Mouse (Mus musculus): ENCODE measurements around the gene Cdk2ap2. TPM values are rescaled to one million over a fixed set of nuclear protein-coding genes. Genes with fewer than 3 reads are reported as not detected.

Gene Cdk2ap2
- 100 to 1,000 TPM; 250 to 306 TPM for total RNA-seq (2023)

DNA sequence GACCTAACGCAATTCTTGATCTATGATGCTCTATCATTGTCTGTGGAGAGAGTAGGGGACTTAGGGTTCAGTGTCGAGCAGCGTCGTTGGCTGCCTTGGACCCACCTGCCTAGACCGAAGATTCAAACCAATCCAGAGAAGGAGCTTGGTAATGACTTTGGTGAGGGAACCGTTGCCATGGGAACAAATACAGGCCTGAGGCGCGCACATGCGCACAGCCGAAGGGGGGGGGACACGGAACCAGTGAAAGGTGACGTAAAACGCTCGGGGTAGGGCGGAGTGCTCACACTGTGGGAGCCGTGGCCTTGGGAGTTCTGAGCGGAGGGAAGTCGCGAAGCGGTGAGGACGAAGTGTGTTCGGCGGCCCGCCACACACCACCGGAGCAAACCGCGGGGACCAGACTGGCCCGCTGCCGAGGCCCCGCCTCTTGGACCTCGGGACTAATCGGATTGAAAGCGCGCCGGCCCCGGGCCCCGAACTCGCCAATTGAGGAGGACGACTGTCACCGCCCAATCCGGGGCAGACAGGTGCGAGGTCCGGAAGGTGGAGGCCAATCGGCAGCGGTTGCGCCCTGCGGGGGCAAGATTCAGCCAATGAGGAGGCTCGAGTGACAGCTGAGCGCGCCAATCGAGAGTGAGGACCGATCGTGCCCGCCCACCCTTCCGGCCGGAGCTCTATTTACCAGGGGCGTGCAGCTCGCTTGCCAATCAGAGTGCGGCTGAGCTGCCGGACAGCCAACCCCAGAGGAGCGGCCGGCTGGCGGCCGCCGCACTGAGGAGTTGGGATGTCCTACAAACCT, at the start of gene Cdk2ap2:
Gene Cdk2ap2, plus strand, starts transcription at position 541 of the 799 bp plus-strand sequence.

DNA sequence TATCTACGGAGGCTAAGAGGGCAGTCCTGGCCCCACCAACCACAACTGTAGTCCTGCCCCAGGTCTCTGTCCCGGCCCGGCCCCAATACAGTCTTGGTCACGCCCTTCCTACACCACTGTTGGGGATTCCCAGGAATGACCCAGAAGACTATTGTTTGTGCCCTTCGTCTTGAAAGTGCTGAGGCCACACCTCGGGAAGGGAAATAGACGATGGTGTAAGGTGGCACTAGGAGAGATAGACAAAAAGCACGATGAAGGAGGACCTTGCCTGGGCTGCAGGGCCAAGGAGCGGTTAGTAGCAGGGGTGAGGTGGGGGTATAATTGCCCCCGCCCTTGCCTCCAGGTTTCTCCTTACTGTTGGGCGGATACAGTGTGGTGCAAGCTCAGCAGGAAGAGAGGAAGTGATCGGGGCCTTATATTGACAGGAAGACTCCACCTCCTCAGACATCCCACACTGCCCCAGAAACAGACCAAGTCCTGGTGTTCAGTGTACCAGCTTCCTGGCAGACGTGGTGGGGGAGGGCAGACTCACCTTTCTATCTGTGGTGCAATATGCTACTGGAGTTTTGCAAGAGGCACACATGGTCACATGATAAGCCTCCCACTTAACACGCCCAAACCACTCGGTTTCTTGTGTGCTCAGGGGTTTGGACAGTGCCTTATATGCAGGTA, 37.8 kb upstream of the Cdk2ap2 start, which contains the start of gene Gstp3:
Gene Gstp3, minus strand, starts transcription at position 501 of the 672 bp plus-strand sequence.

DNA sequence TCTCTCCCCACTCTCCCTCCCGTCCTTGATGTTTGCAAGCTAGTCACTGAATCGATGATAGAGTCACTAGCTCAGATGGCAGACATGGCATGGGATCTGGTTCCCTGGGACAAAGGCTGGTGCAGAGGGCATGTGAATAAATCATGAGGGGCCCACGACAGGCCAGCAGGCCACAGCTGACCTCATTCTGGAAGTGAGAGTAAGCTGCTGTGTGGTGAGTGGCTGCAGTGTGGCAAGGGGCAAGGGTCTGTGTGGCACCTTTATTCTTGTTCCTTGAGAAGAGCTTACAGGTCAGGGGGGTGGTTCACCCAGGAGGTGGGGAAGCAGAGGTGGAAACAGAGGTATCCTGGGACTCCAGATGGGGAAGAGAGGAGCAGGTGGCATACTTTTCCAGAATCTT, 15.6 kb upstream of the Cdk2ap2 start, which contains the start of gene Cabp2:
Gene Cabp2, plus strand, starts transcription at position 185 of the 400 bp plus-strand sequence.

DNA sequence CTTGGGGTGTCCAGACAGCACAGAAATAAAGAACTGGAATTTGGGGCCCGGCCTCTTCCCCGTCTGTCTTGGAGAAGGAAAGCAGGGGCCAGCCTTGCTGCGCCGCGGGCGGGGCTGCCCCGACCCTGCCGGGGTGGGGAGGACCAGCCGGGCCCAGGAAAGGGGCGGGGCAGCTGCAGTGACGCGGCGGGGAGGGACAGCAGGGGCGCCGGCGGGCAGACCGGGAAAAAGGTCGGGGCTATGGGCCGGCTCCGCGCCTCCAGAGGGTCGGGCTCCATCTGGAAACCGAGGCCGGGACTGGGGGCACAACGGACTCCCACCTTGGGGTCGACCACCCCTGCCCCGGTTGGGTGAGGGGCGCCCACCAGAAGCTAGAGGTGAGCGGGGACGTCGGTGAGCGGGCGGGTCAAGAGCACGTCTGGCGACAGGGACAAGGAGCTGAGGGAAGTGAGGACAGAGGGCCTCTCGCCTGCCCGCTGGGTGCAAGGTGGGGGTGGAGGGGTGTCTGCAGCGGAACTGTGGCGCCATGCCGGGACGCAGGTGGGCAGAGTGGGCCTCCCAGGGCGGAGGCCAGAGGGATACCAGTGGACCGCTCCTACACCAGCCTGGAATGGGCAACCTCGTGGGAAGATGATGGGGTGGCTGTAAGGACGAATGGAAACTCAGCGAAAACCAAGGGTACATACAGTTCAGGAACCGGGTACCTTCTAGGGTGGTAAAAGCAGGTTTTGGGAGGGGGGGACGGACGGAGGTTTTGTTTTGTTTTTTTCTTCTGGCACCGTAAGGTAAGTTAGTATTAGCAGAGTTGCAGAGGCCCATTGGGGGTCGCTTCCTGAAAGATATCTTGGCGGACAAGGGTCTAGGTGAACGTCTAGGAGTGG, 3.1 kb downstream of the Cdk2ap2 start, which contains the start of gene Pitpnm1:
Gene Pitpnm1, plus strand, starts transcription at position 162 of the 881 bp plus-strand sequence.

DNA sequence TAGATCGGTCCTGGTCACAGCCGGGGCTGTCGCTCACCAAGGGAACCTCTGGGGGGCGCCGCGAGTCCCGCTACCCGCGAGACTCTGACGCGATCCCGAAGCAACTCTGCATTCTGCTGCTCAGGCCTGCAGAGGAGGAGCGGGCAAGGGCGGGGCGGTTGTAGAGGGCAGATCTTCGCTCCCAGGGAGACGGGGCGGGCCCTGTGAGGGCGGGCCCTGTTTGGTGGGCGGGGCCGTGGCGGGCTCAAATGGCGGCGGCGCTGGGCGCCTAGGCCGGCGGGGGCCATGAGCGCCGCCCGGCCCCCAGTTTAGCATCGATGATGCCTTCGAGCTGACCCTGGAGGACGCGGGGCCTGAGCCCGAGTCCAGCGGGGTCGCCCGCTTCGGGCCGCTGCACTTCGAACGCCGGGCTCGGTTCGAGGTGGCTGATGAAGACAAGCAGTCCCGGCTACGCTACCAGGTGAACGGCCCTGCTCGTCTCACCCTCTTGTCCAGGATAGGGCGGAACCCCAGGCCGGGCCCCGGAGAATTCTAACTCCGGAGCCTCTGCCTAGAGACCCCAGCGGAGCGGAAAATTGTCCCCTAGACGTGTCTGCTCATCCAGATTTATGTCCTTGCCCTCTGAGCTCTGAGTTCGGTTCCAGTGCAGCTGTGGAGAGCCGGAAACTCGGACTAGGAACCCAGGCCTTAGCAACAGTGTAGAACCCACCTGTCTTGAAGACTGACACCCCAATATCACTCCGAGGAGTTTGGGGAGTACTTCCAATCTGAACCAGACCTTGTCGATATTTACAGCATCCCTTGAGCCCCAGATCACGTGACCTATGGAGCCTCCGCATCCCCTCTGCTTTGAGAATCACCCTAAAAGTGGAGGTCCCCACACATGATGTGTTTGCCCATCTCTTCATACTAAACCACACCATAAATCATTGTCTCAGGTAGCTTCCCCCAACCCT, 29.0 kb downstream of the Cdk2ap2 start, which contains the start of gene Aip:
Gene Aip, minus strand, starts transcription at position 118 of the 956 bp plus-strand sequence.

DNA sequence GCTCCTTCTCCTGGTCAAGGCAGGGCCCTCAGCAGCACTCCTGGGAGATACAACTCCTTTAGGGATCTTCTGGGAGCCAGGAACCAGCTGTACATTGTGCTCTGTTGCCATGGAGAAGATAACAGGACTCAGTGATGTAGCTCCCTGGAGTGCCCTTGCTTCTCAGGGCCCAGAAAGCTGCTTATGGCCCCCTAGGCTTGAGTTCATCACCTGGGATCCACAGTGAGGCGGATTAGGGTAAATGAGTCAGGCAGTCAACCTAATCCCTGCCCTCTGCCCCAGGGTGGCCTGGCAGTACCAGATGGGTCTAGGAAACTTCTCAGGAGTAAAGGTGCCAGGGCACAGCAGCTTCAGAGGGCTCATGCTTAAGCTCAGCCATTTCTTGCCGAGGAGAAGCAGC, 42.5 kb downstream of the Cdk2ap2 start, which contains the start of gene Gpr152:
Gene Gpr152, plus strand, starts transcription at position 342 of the 400 bp plus-strand sequence.

DNA sequence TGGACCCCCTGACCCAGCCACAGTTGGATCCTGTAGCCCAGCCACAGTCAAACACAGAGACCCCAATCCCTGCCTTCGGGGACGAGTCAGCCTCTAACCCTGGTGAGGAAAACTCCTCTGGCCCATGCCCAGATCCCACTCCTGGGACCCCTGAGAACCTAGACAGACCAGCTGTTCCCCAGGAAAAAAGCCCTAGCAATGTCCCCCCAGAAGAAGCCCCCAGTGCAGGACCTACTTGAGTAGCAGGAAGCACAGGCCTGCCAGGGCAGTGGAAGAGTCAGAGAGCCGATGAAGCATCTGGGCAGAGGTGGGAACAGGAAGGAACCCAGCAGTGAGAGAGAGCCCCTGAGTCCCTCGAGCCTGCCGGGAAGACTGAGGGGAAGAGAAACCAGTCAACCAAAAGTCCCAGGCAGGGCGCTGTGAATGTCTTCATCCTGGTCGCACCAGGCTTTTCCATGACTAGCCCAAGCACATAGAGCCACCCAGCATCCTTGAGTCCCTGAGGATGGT, 46.8 kb downstream of the Cdk2ap2 start, which contains the start of gene Cabp4:
Gene Cabp4, minus strand, starts transcription at position 275 of the 510 bp plus-strand sequence.

DNA sequence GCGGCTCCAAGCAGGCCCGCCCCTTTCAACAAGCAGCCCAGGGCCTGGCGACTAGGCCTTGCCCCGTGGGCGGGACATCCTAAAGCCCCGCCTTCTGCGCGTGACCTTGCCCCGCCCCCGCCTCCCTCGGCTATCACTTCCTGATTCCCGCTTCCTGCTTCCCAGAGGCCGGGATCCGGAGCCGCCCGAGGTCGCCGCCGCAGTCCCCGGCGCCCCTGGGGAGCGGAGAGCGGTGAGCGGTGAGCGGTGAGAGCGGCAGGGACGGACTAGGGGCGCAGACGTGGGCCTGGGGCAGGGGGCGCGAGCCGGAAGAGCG, 51.5 kb downstream of the Cdk2ap2 start, which contains the start of gene Coro1b:
Gene Coro1b, plus strand, starts transcription at position 129 of the 316 bp plus-strand sequence.

Other genes with a start within 250 kb of the Cdk2ap2 start
- gene Chka, start 245.4 kb upstream of the Cdk2ap2 start, total RNA-seq (2023) = 10 to 100 TPM; 72.2 to 84.5 TPM
- gene Tcirg1, start 190.0 kb upstream of the Cdk2ap2 start, total RNA-seq (2023) = 100 to 1,000 TPM; 482 to 489 TPM
- gene Ndufs8, start 184.4 kb upstream of the Cdk2ap2 start, total RNA-seq (2023) = 10 to 100 TPM; 86.9 to 96.9 TPM
- gene Aldh3b1, start 167.4 kb upstream of the Cdk2ap2 start, total RNA-seq (2023) = 10 to 100 TPM; 87.1 to 88.5 TPM
- 100 to 1,000 TPM; 733 to 761 TPM for gene Unc93b1, start 162.0 kb upstream of the Cdk2ap2 start, total RNA-seq (2023)
- under 1 TPM; 0.33 to 0.52 TPM for gene Aldh3b3, start 138.5 kb upstream of the Cdk2ap2 start, total RNA-seq (2023)
- 1 to 10 TPM; 4.2 to 6.3 TPM for gene Aldh3b2, start 124.9 kb upstream of the Cdk2ap2 start, total RNA-seq (2023)
- not detected for gene Acy3, start 110.6 kb upstream of the Cdk2ap2 start, total RNA-seq (2023)
- not detected for gene Tbx10, start 104.4 kb upstream of the Cdk2ap2 start, total RNA-seq (2023)
- 10 to 100 TPM in 1 of 2 experiments, 1 to 10 TPM in 1; 8.0 to 14.1 TPM for gene Nudt8, start 96.6 kb upstream of the Cdk2ap2 start, total RNA-seq (2023)
- gene Gm49405, start 96.6 kb upstream of the Cdk2ap2 start, total RNA-seq (2023) = 1 to 10 TPM; 1.5 to 1.6 TPM
- 1 to 10 TPM; 2.5 to 4.8 TPM for gene Doc2g, start 93.9 kb upstream of the Cdk2ap2 start, total RNA-seq (2023)
- gene Ndufv1, start 84.4 kb upstream of the Cdk2ap2 start, total RNA-seq (2023) = 10 to 100 TPM; 58.0 to 65.5 TPM
- 100 to 1,000 TPM; 150 to 173 TPM for gene Gstp1, start 59.2 kb upstream of the Cdk2ap2 start, total RNA-seq (2023)
- gene Gstp2, start 51.2 kb upstream of the Cdk2ap2 start, total RNA-seq (2023) = 10 to 100 TPM; 15.3 to 58.8 TPM
- 1 to 10 TPM; 6.8 to 7.6 TPM for gene Gstp3, start 37.6 kb upstream of the Cdk2ap2 start, total RNA-seq (2023)
- gene Cabp2, start 15.6 kb upstream of the Cdk2ap2 start, total RNA-seq (2023) = not detected
- gene Pitpnm1, start 2.8 kb downstream of the Cdk2ap2 start, total RNA-seq (2023) = 100 to 1,000 TPM; 399 to 422 TPM
- gene Aip, start 28.7 kb downstream of the Cdk2ap2 start, total RNA-seq (2023) = 100 to 1,000 TPM; 105 to 131 TPM
- under 1 TPM; 0.31 to 0.43 TPM for gene Gpr152, start 42.6 kb downstream of the Cdk2ap2 start, total RNA-seq (2023)
- gene Cabp4, start 46.9 kb downstream of the Cdk2ap2 start, total RNA-seq (2023) = 10 to 100 TPM in 1 of 2 experiments, 1 to 10 TPM in 1; 5.6 to 10.1 TPM
- gene Coro1b, start 51.4 kb downstream of the Cdk2ap2 start, total RNA-seq (2023) = 100 to 1,000 TPM; 435 to 477 TPM
- gene Ptprcap, start 56.4 kb downstream of the Cdk2ap2 start, total RNA-seq (2023) = 10 to 100 TPM; 13.1 to 17.2 TPM
- gene Rps6kb2, start 66.2 kb downstream of the Cdk2ap2 start, total RNA-seq (2023) = 10 to 100 TPM; 41.7 to 47.8 TPM
- 1 to 10 TPM; 5.7 to 6.3 TPM for gene Carns1, start 78.3 kb downstream of the Cdk2ap2 start, total RNA-seq (2023)
- 10 to 100 TPM; 29.8 to 31.7 TPM for gene Tbc1d10c, start 94.1 kb downstream of the Cdk2ap2 start, total RNA-seq (2023)
- gene Ppp1ca, start 94.9 kb downstream of the Cdk2ap2 start, total RNA-seq (2023) = 100 to 1,000 TPM; 360 to 389 TPM
- gene Rad9a, start 104.5 kb downstream of the Cdk2ap2 start, total RNA-seq (2023) = 10 to 100 TPM; 32.7 to 35.4 TPM
- 10 to 100 TPM; 29.0 to 34.8 TPM for gene Clcf1, start 117.1 kb downstream of the Cdk2ap2 start, total RNA-seq (2023)
- not detected for gene AC109138.7, start 117.2 kb downstream of the Cdk2ap2 start, total RNA-seq (2023)
- gene Pold4, start 134.7 kb downstream of the Cdk2ap2 start, total RNA-seq (2023) = 100 to 1,000 TPM; 108 to 115 TPM
- 10 to 100 TPM; 50.8 to 51.4 TPM for gene Ssh3, start 172.0 kb downstream of the Cdk2ap2 start, total RNA-seq (2023)
- 10 to 100 TPM; 18.4 to 19.2 TPM for gene Ankrd13d, start 186.0 kb downstream of the Cdk2ap2 start, total RNA-seq (2023)
- 100 to 1,000 TPM; 425 to 438 TPM for gene Grk2, start 209.0 kb downstream of the Cdk2ap2 start, total RNA-seq (2023)